In genomic region chr3:20057306-20058196, GRCm38 (mm10) we compare ENCODE assay signal across 7 mouse cellular contexts. TPM values are rescaled to one million over a fixed set of nuclear protein-coding genes. Genes with fewer than 3 reads are reported as not detected.
DNase-seq lines count a peak whose midpoint lies in the region; ATAC-seq lines count a peak whose summit lies in the region.

Gene Hltf (plus strand): TSS chr3:20057811.

- peaks cover 5% of the 10 kb centered on the region; the same call in 1 of the 2 replicates for H3K4me1 ChIP-seq in embryonic facial prominence, embryonic 12.5 days
- H3K4me1 ChIP-seq in limb, embryonic 11.5 days (ENCODE audit: control insufficient read depth, insufficient read depth, low read length), result peaks cover 2% of the 10 kb centered on the region; the same call in 1 of the 2 replicates
- H3K4me1 ChIP-seq in midbrain, embryonic 14.5 days (ENCODE audit: control insufficient read depth, insufficient read depth, low read length), result peaks cover 9% of the 10 kb centered on the region

- peak within 1 kb of the TSS; percentile 86 for H3K4me3 ChIP-seq in embryonic facial prominence, embryonic 12.5 days
- H3K4me3 ChIP-seq in limb, embryonic 11.5 days (ENCODE audit: low read depth, low read length), result peak within 1 kb of the TSS; percentile 63
- H3K4me3 ChIP-seq in midbrain, embryonic 14.5 days (replicated peaks; ENCODE audit: low read depth, low read length), result peak within 1 kb of the TSS; percentile 57

- peak within 1 kb of the TSS; percentile 46; the same call in 1 of the 2 replicates for H3K27ac ChIP-seq in embryonic facial prominence, embryonic 12.5 days
- H3K27ac ChIP-seq in limb, embryonic 11.5 days (replicated peaks; ENCODE audit: low read depth, low read length), result no peak within 1 kb of the TSS
- peak within 1 kb of the TSS; percentile 78 for H3K27ac ChIP-seq in midbrain, embryonic 14.5 days (replicated peaks; ENCODE audit: low read depth, low read length)

- under 1% methylated on average over 51 of the region's 54 CpGs for WGBS in embryonic facial prominence, embryonic 12.5 days
- under 1% methylated on average over 49 of the region's 54 CpGs for WGBS in limb, embryonic 11.5 days
- under 1% methylated on average over 51 of the region's 54 CpGs for WGBS in midbrain, embryonic 14.5 days

- peak; percentile 89 for DNase-seq in adrenal gland, postnatal 25 days
- peak; percentile 100 for DNase-seq in heart, adult 11 months
- peak; percentile 99 for DNase-seq in kidney, adult 18-20 months
- peak; percentile 93 for DNase-seq in limb, embryonic 11.5 days (ENCODE audit: low spot score)
- peak; percentile 96 for DNase-seq in midbrain, embryonic 14.5 days
- DNase-seq in spleen, adult 18-20 months, result peak; percentile 90 to 93

- ATAC-seq in embryonic facial prominence, embryonic 12.5 days (ENCODE audit: insufficient number of reproducible peaks, insufficient read depth, low FRiP score, low TSS enrichment), result peak; percentile 100
- peak; percentile 100 for ATAC-seq in limb, embryonic 11.5 days (ENCODE audit: insufficient number of reproducible peaks, low FRiP score, low TSS enrichment, low read depth)
- ATAC-seq in midbrain, embryonic 14.5 days (ENCODE audit: low FRiP score, low TSS enrichment), result peak; percentile 100

- peak within 1 kb of the TSS; percentile 61 for H3K9ac ChIP-seq in embryonic facial prominence, embryonic 12.5 days
- H3K9ac ChIP-seq in limb, embryonic 11.5 days (ENCODE audit: low read length), result peak within 1 kb of the TSS; percentile 60
- peak within 1 kb of the TSS; percentile 60 for H3K9ac ChIP-seq in midbrain, embryonic 14.5 days (replicated peaks; ENCODE audit: low read length)

- no peaks in the 10 kb centered on the region for H3K27me3 ChIP-seq in embryonic facial prominence, embryonic 12.5 days
- H3K27me3 ChIP-seq in limb, embryonic 11.5 days (ENCODE audit: control insufficient read depth, insufficient read depth, low read length), result no peaks in the 10 kb centered on the region
- no peaks in the 10 kb centered on the region for H3K27me3 ChIP-seq in midbrain, embryonic 14.5 days (ENCODE audit: control insufficient read depth, insufficient read depth, low read length)

- no peaks in the 10 kb centered on the region for H3K9me3 ChIP-seq in embryonic facial prominence, embryonic 12.5 days
- no peaks in the 10 kb centered on the region for H3K9me3 ChIP-seq in limb, embryonic 11.5 days (ENCODE audit: control insufficient read depth, low read length)
- no peaks in the 10 kb centered on the region for H3K9me3 ChIP-seq in midbrain, embryonic 14.5 days (ENCODE audit: control insufficient read depth, low read length)

- peaks cover 3% of the 10 kb centered on the region; the same call in 1 of the 2 replicates for H3K36me3 ChIP-seq in embryonic facial prominence, embryonic 12.5 days
- no peaks in the 10 kb centered on the region for H3K36me3 ChIP-seq in limb, embryonic 11.5 days (ENCODE audit: control insufficient read depth, insufficient read depth, low read length)
- peaks cover 4% of the 10 kb centered on the region; the same call in 1 of the 2 replicates for H3K36me3 ChIP-seq in midbrain, embryonic 14.5 days (ENCODE audit: control insufficient read depth, insufficient read depth, low read length)

- peak within 1 kb of the TSS; percentile 62 for H3K4me2 ChIP-seq in embryonic facial prominence, embryonic 12.5 days (replicated peaks)
- peak within 1 kb of the TSS; percentile 57 for H3K4me2 ChIP-seq in limb, embryonic 11.5 days (ENCODE audit: low read depth, severe bottlenecking)
- peak within 1 kb of the TSS; percentile 64 for H3K4me2 ChIP-seq in midbrain, embryonic 14.5 days (ENCODE audit: low read length)

RNA-seq across cellular contexts. Expression of gene Hltf, which starts in this region (rescaled TPM):
- 19.4 and 33.5 TPM in 2 replicates for total RNA-seq in adrenal gland, postnatal 25 days (2021)
- 15.0 and 20.4 TPM in 2 replicates for polyA plus RNA-seq in embryonic facial prominence, embryonic 12.5 days (2016; fragmentation: Nextera tagmentation; extraction: Ambion mirVana)
- 20.4 and 21.4 TPM in 2 replicates for polyA plus RNA-seq in limb, embryonic 11.5 days (2014; fragmentation: Nextera tagmentation; extraction: Ambion mirVana)
- 22.7 and 29.1 TPM in 2 replicates for polyA plus RNA-seq in midbrain, embryonic 14.5 days (2014; fragmentation: Nextera tagmentation; extraction: Ambion mirVana)
